Mouse (Mus musculus): Measurements from ENCODE around the gene Igfbp1. TPM values are rescaled to one million over a fixed set of nuclear protein-coding genes. Genes with fewer than 3 reads are reported as not detected.

The Igfbp1 gene
- polyA plus RNA-seq, 2 experiments = 1.4 to 1.6 TPM

DNA sequence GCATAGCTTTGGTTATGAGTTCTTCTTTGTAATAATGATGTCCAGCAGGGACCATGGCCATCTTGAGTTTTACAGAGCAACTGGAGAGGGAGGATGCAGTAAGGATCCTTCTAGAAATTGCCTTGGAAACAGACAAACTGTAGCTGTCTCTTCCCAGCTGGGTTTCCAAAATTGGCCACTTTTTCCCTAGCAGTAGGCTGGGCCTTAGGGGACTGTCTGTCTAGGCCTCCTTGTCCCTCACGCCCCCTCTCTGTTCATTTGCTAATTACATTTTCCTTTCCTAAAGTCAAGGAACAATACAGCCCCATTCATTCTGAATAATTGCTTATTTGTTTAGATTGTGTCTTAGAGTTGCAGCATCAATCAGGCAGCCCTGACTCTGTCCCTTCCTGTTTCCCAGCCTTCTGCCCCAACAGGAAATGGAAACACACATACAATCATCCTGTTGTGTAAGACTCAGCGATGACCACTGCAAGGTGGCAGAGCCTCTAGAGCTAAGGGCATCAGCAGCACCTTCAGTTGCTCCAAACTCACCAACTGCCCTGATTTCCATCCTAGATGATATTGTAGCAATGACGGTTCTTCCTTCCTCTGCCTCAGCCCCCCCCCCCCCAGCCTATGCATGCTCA lies 37.5 kb downstream of the Igfbp1 start:
- Histone ChIP-seq H3K27ac (replicated peaks; ENCODE audit: low read depth, low read length) (no peak overlapping the region), H3K4me1 (ENCODE audit: control insufficient read depth, insufficient read depth, low read length) (no peaks in the 10 kb centered on the region), H3K27me3 (ENCODE audit: control insufficient read depth, insufficient read depth, low read length) (no peaks in the 10 kb centered on the region), H3K36me3 (ENCODE audit: control insufficient read depth, insufficient read depth, low read length) (no peaks in the 10 kb centered on the region), H3K4me3 (replicated peaks; ENCODE audit: low read length) (no peak overlapping the region), H3K4me2 (replicated peaks; ENCODE audit: low read depth, low read length, severe bottlenecking) (no peak overlapping the region), H3K9me3 (ENCODE audit: control insufficient read depth, low read length) (no peaks in the 10 kb centered on the region), H3K9ac (ENCODE audit: low read depth, low read length, severe bottlenecking) (no peak overlapping the region)
- WGBS = 81% methylated on average over 3 of the region's 3 CpGs
- no peak for TF ChIP-seq POLR2A (IDR thresholded peaks at IDR 0.05; ENCODE audit: borderline replicate concordance, extremely low read depth, insufficient read depth, insufficient read length)
- DNase-seq (ENCODE audit: low spot score) (no peak), ATAC-seq (ENCODE audit: low FRiP score, low read depth) (no peak)

DNA sequence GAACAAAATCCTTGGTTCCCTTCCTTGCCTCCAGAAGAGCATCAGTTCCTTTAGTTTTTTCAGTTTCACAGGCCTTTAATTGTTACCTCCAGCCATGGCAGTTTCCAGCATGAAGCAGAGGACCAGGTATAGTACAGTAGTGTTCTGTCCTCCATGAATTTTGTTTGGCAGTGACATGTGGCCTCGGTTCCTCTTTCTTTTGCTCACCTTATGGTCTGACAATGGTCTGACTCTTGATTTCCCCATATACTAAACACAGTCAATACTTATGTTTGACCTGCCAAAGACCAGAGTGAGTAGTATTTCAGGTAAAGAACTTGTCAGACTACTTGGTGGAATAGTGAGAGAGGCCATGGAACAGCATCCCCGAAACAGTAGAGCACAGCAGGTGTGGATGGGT lies 39.2 kb downstream of the Igfbp1 start:
- TF ChIP-seq POLR2A (IDR thresholded peaks at IDR 0.05; ENCODE audit: borderline replicate concordance, extremely low read depth, insufficient read depth, insufficient read length) = no peak
- no peak overlapping the region for H3K4me2 ChIP-seq (replicated peaks; ENCODE audit: low read depth, low read length, severe bottlenecking)
- no peaks in the 10 kb centered on the region for H3K9me3 ChIP-seq (ENCODE audit: control insufficient read depth, low read length)
- H3K4me1 ChIP-seq (ENCODE audit: control insufficient read depth, insufficient read depth, low read length) = no peaks in the 10 kb centered on the region
- ATAC-seq (ENCODE audit: low FRiP score, low read depth) = no peak
- no peak for DNase-seq (ENCODE audit: low spot score)
- no peaks in the 10 kb centered on the region for H3K36me3 ChIP-seq (ENCODE audit: control insufficient read depth, insufficient read depth, low read length)
- H3K4me3 ChIP-seq (replicated peaks; ENCODE audit: low read length) = no peak overlapping the region
- H3K27ac ChIP-seq (replicated peaks; ENCODE audit: low read depth, low read length) = no peak overlapping the region
- no peaks in the 10 kb centered on the region for H3K27me3 ChIP-seq (ENCODE audit: control insufficient read depth, insufficient read depth, low read length)
- 87% methylated on average over 2 of the region's 2 CpGs for WGBS
- no peak overlapping the region for H3K9ac ChIP-seq (ENCODE audit: low read depth, low read length, severe bottlenecking)

DNA sequence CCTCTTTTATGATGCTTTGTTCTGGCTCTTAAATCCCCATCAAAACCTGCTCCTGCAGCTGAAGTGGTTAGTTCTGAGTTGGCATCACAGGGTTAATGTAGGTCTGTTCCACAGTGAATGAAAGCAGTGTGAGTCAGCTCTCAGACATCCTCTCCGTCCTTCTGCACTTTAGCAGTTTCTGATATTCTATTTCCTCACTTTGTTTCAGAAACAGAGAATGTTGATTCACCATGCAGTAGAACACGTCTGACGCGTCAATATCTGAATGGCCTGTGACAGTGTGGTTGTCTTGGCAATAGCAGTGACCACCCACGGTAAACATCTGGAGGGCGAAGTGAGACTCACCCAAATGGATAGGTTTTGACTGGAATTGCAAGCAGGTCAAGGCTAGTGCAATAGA lies 40.1 kb downstream of the Igfbp1 start:
- Histone ChIP-seq H3K27ac (replicated peaks; ENCODE audit: low read depth, low read length) (no peak overlapping the region), H3K9ac (ENCODE audit: low read depth, low read length, severe bottlenecking) (no peak overlapping the region), H3K4me1 (ENCODE audit: control insufficient read depth, insufficient read depth, low read length) (no peaks in the 10 kb centered on the region), H3K36me3 (ENCODE audit: control insufficient read depth, insufficient read depth, low read length) (no peaks in the 10 kb centered on the region), H3K9me3 (ENCODE audit: control insufficient read depth, low read length) (no peaks in the 10 kb centered on the region), H3K27me3 (ENCODE audit: control insufficient read depth, insufficient read depth, low read length) (no peaks in the 10 kb centered on the region), H3K4me2 (replicated peaks; ENCODE audit: low read depth, low read length, severe bottlenecking) (no peak overlapping the region), H3K4me3 (replicated peaks; ENCODE audit: low read length) (no peak overlapping the region)
- WGBS = 80% methylated on average over 6 of the region's 6 CpGs
- no peak for TF ChIP-seq POLR2A (IDR thresholded peaks at IDR 0.05; ENCODE audit: borderline replicate concordance, extremely low read depth, insufficient read depth, insufficient read length)
- no peak for DNase-seq (ENCODE audit: low spot score)
- ATAC-seq (ENCODE audit: low FRiP score, low read depth) = no peak

DNA sequence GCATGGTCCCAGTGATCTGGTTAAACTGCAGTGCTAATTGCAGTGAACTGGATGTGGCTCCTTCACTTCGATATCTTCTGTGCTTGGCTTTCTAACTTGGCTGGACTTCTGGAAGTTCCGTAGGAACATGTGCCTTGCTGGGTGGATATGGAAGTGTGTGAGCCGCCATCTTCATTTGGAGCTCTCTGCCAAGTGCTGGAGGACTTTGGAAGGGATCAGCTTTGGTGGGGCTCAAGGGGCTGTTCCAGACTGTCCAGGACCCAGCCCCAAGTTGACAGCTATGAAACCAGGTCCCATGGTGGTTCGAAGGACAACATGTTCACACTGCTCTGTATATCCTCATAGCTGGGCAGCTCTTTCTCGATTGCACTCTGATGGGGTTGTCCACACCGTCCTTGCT lies 41.0 kb downstream of the Igfbp1 start:
- no peak for DNase-seq (ENCODE audit: low spot score)
- Histone ChIP-seq H3K4me1 (ENCODE audit: control insufficient read depth, insufficient read depth, low read length) (no peaks in the 10 kb centered on the region), H3K27me3 (ENCODE audit: control insufficient read depth, insufficient read depth, low read length) (no peaks in the 10 kb centered on the region), H3K4me3 (replicated peaks; ENCODE audit: low read length) (no peak overlapping the region), H3K9ac (ENCODE audit: low read depth, low read length, severe bottlenecking) (no peak overlapping the region), H3K4me2 (replicated peaks; ENCODE audit: low read depth, low read length, severe bottlenecking) (no peak overlapping the region), H3K36me3 (ENCODE audit: control insufficient read depth, insufficient read depth, low read length) (no peaks in the 10 kb centered on the region), H3K9me3 (ENCODE audit: control insufficient read depth, low read length) (no peaks in the 10 kb centered on the region), H3K27ac (replicated peaks; ENCODE audit: low read depth, low read length) (no peak overlapping the region)
- no peak for ATAC-seq (ENCODE audit: low FRiP score, low read depth)
- 94% methylated on average over 6 of the region's 6 CpGs for WGBS
- TF ChIP-seq POLR2A (IDR thresholded peaks at IDR 0.05; ENCODE audit: borderline replicate concordance, extremely low read depth, insufficient read depth, insufficient read length) = no peak

DNA sequence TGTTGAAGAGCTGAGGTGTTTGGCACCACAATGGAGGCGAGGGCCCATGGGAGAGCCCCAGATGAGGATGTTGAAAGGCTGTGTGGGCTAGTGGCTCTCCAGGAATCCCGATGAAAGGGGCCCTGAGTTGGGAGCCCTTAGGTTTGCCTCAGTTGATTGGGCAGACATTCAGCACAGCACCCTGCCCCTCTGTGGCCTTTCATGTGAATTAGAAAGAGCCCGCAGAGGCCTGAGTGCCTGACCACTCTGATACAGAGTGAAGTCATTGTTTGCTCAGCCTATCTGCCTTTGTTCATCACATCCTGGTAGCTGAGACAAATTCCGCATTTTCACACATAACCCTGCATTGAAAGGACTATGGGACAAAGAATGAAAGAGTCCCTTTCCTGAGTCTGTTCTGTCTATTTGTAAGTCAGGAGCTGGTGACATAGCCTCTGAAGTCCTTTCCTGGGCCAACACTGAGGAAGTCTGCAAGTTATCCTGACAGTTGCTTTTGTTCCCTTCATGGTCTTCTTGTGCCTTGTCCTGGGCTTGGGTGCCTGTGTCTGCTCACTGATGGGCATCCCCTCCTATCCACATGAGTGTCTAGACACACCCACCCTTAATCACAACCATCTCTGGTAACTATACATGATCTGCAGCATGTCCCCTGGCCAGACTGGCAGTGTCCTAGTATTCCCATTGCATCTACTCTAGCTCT lies 41.6 kb downstream of the Igfbp1 start:
- no peaks in the 10 kb centered on the region for H3K27me3 ChIP-seq (ENCODE audit: control insufficient read depth, insufficient read depth, low read length)
- TF ChIP-seq POLR2A (IDR thresholded peaks at IDR 0.05; ENCODE audit: borderline replicate concordance, extremely low read depth, insufficient read depth, insufficient read length) = no peak
- no peak overlapping the region for H3K27ac ChIP-seq (replicated peaks; ENCODE audit: low read depth, low read length)
- H3K36me3 ChIP-seq (ENCODE audit: control insufficient read depth, insufficient read depth, low read length) = no peaks in the 10 kb centered on the region
- H3K4me3 ChIP-seq (replicated peaks; ENCODE audit: low read length) = no peak overlapping the region
- H3K4me1 ChIP-seq (ENCODE audit: control insufficient read depth, insufficient read depth, low read length) = no peaks in the 10 kb centered on the region
- 82% methylated on average over 4 of the region's 4 CpGs for WGBS
- no peak overlapping the region for H3K4me2 ChIP-seq (replicated peaks; ENCODE audit: low read depth, low read length, severe bottlenecking)
- no peak overlapping the region for H3K9ac ChIP-seq (ENCODE audit: low read depth, low read length, severe bottlenecking)
- DNase-seq (ENCODE audit: low spot score) (no peak), ATAC-seq (ENCODE audit: low FRiP score, low read depth) (no peak)
- H3K9me3 ChIP-seq (ENCODE audit: control insufficient read depth, low read length) = no peaks in the 10 kb centered on the region
